Mouse (Mus musculus): ENCODE data around the gene Herc4. TPM values are rescaled to one million over a fixed set of nuclear protein-coding genes. Genes with fewer than 3 reads are reported as not detected.

Herc4 gene
- polyA plus RNA-seq, 1 experiment from 2014 or later = 40.5 TPM

GRCm38 (mm10) chr10:63238090-63238489 is 5.5 kb upstream of the Herc4 start:
- Histone ChIP-seq H3K36me3 (ENCODE audit: insufficient read depth) (no peaks in the 10 kb centered on the region), H3K9me3 (ENCODE audit: low read depth, low read length) (no peaks in the 10 kb centered on the region), H3K4me3 (ENCODE audit: low read depth, low read length) (no peak overlapping the region), H3K27me3 (ENCODE audit: insufficient read depth, low read length) (no peaks in the 10 kb centered on the region), H3K4me1 (ENCODE audit: insufficient read depth) (peaks cover 6% of the 10 kb centered on the region), H3K4me2 (no peak overlapping the region), H3K9ac (no peak overlapping the region), H3K27ac (ENCODE audit: low read depth) (no peak overlapping the region)
- no peak for ATAC-seq (ENCODE audit: insufficient read depth)
- 64% methylated on average over 4 of the region's 4 CpGs for WGBS
- no peak for DNase-seq
- no peak for TF ChIP-seq CTCF (IDR thresholded peaks at IDR 0.05; ENCODE audit: low read depth)

GRCm38 (mm10) chr10:63239848-63240247 is 3.8 kb upstream of the Herc4 start:
- Histone ChIP-seq H3K27ac (ENCODE audit: low read depth) (no peak overlapping the region), H3K4me2 (no peak overlapping the region), H3K4me1 (ENCODE audit: insufficient read depth) (peaks cover 6% of the 10 kb centered on the region), H3K9me3 (ENCODE audit: low read depth, low read length) (no peaks in the 10 kb centered on the region), H3K9ac (no peak overlapping the region), H3K4me3 (ENCODE audit: low read depth, low read length) (no peak overlapping the region), H3K36me3 (ENCODE audit: insufficient read depth) (no peaks in the 10 kb centered on the region), H3K27me3 (ENCODE audit: insufficient read depth, low read length) (no peaks in the 10 kb centered on the region)
- no peak for TF ChIP-seq CTCF (IDR thresholded peaks at IDR 0.05; ENCODE audit: low read depth)
- 77% methylated on average over 2 of the region's 2 CpGs for WGBS
- DNase-seq = no peak
- no peak for ATAC-seq (ENCODE audit: insufficient read depth)

DNA sequence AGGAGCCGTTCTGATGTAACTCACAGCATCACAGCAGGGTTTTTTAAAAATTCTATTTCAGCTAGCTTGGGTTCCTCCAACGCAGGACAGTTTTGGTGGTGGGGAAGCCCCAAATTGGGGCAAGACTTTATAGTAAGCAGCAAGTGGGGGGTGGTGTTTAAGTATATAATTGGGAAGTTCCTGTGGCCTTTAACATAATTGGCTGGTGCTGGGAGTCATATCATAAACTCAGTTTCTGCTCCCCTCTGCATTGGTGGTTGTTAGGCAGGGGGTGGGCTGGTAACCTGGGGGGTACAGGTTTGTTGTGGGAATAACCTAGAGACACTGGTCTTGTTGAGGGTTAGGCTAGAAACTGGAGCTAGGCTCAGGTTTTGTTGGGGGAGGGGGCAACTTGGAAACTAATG is 2.7 kb upstream of the Herc4 start:
- ATAC-seq (ENCODE audit: insufficient read depth) = no peak
- peaks cover 6% of the 10 kb centered on the region for H3K4me1 ChIP-seq (ENCODE audit: insufficient read depth)
- 66% methylated on average over 2 of the region's 2 CpGs for WGBS

DNA sequence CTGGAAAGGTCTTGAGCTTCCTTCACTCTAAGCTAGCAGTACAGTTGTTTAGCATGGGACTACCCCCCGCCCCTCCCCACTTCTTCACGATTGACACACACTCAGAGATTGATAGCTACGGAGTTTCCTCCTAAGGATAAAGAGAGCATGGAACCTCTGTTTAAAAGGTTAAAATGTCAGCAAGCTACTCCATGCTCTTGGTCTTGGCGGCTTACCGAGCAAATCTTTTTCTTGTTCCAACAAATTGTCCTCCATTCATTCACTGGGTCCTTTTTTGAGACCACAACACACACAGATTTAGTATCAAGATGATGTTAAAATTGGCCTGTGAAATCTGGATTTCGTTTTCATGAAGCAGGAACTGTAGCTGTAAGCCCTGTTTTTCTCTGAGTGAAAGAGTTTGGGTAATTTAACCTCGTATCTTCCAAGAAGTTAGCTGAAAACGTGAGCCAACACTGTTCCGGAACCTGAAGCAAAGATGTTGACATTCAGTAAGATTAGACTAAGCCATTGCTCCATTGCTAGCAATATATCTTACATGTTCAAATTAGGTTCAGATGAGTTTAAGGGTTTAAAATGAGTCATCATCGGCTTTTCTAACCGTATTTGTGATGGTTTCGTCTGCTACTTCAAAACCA is 693 bp upstream of the Herc4 start:
- ATAC-seq (ENCODE audit: insufficient read depth) (no peak), DNase-seq (peak; percentile 6)
- Histone ChIP-seq H3K9ac (peak overlapping the region; percentile 58), H3K4me2 (peak overlapping the region; percentile 74), H3K27ac (ENCODE audit: low read depth) (0 out of 2 replicates have a peak overlapping the region, but pooled peaks have one; percentile 24), H3K27me3 (ENCODE audit: insufficient read depth, low read length) (no peaks in the 10 kb centered on the region), H3K4me1 (ENCODE audit: insufficient read depth) (peaks cover 6% of the 10 kb centered on the region), H3K36me3 (ENCODE audit: insufficient read depth) (0 out of 2 replicates have a peak, but pooled peaks cover 9% of the 10 kb centered on the region), H3K9me3 (ENCODE audit: low read depth, low read length) (no peaks in the 10 kb centered on the region), H3K4me3 (ENCODE audit: low read depth, low read length) (peak overlapping the region; percentile 98)
- WGBS = 18% methylated on average over 12 of the region's 12 CpGs
- TF ChIP-seq CTCF (IDR thresholded peaks at IDR 0.05; ENCODE audit: low read depth) = no peak

More for the DNA sequence above, 2.7 kb upstream of the Herc4 start:
- H3K9ac ChIP-seq = no peak overlapping the region
- H3K4me2 ChIP-seq = no peak overlapping the region
- no peak for DNase-seq
- no peak overlapping the region for H3K4me3 ChIP-seq (ENCODE audit: low read depth, low read length)
- H3K27me3 ChIP-seq (ENCODE audit: insufficient read depth, low read length) = no peaks in the 10 kb centered on the region
- 0 out of 2 replicates have a peak, but pooled peaks cover 4% of the 10 kb centered on the region for H3K36me3 ChIP-seq (ENCODE audit: insufficient read depth)
- no peaks in the 10 kb centered on the region for H3K9me3 ChIP-seq (ENCODE audit: low read depth, low read length)
- no peak overlapping the region for H3K27ac ChIP-seq (ENCODE audit: low read depth)
- TF ChIP-seq CTCF (IDR thresholded peaks at IDR 0.05; ENCODE audit: low read depth) = no peak

DNA sequence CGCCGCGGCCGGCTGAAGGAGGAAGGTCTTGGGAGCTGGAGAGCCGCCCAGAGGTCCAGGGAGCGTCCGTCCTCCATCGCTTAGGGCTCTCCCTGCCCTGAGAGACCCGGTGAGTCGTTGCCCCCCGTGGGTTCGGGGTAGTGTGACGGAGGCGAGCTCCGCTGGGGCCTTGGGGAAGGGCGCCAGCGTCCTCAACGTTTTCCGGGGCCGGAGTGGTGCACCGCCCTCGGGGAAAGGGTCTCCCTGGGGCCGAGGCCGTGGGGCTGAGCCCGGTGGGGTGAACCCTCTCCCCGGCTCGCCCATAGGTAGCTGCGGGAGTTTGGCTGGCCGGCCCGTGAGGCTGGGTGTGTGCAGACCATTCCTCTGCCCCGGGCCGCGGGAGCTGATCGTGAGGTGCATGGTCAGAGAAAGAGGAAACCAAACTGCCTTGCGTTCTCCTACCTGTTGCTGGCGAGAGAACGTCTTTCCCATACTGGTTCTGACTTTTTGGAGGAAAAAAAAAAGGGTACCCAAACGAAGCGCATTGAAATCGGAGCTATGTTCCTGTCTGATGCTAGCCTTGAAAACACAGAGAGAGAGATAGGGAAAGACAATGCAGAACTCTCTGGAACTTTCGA is 553 bp downstream of the Herc4 start:
- TF ChIP-seq CTCF (IDR thresholded peaks at IDR 0.05; ENCODE audit: low read depth) = no peak
- Histone ChIP-seq H3K4me3 (ENCODE audit: low read depth, low read length) (peak overlapping the region; percentile 98), H3K9me3 (ENCODE audit: low read depth, low read length) (no peaks in the 10 kb centered on the region), H3K4me1 (ENCODE audit: insufficient read depth) (peaks cover 6% of the 10 kb centered on the region), H3K36me3 (ENCODE audit: insufficient read depth) (0 out of 2 replicates have a peak, but pooled peaks cover 9% of the 10 kb centered on the region), H3K9ac (peak overlapping the region; percentile 97), H3K4me2 (peak overlapping the region; percentile 65), H3K27me3 (ENCODE audit: insufficient read depth, low read length) (no peaks in the 10 kb centered on the region), H3K27ac (ENCODE audit: low read depth) (peak overlapping the region; percentile 99)
- DNase-seq = no peak
- peak; percentile 86 for ATAC-seq (ENCODE audit: insufficient read depth)
- WGBS = 1% methylated on average over 41 of the region's 41 CpGs

- WGBS = 12% methylated on average over 5 of the region's 5 CpGs
- TF ChIP-seq CTCF (IDR thresholded peaks at IDR 0.05; ENCODE audit: low read depth) = peak; percentile 52
- peak overlapping the region; percentile 97 for H3K9ac ChIP-seq
- no peaks in the 10 kb centered on the region for H3K9me3 ChIP-seq (ENCODE audit: low read depth, low read length)
- peak overlapping the region; percentile 99 for H3K27ac ChIP-seq (ENCODE audit: low read depth)
- peak; percentile 76 for DNase-seq
- H3K27me3 ChIP-seq (ENCODE audit: insufficient read depth, low read length) = no peaks in the 10 kb centered on the region
- no peak for ATAC-seq (ENCODE audit: insufficient read depth)
- H3K36me3 ChIP-seq (ENCODE audit: insufficient read depth) = 0 out of 2 replicates have a peak, but pooled peaks cover 10% of the 10 kb centered on the region
- H3K4me2 ChIP-seq = peak overlapping the region; percentile 65
- peak overlapping the region; percentile 98 for H3K4me3 ChIP-seq (ENCODE audit: low read depth, low read length)
- peaks cover 6% of the 10 kb centered on the region for H3K4me1 ChIP-seq (ENCODE audit: insufficient read depth)
Observed at GRCm38 (mm10) chr10:63244746-63245145, 1.1 kb downstream of the Herc4 start.

GRCm38 (mm10) chr10:63245846-63246245 is 2.2 kb downstream of the Herc4 start:
- H3K9me3 ChIP-seq (ENCODE audit: low read depth, low read length) = no peaks in the 10 kb centered on the region
- WGBS = 96% methylated on average over 3 of the region's 3 CpGs
- TF ChIP-seq CTCF (IDR thresholded peaks at IDR 0.05; ENCODE audit: low read depth) = no peak
- ATAC-seq (ENCODE audit: insufficient read depth) (no peak), DNase-seq (no peak)
- peaks cover 6% of the 10 kb centered on the region for H3K4me1 ChIP-seq (ENCODE audit: insufficient read depth)
- H3K27ac ChIP-seq (ENCODE audit: low read depth) = no peak overlapping the region
- H3K4me3 ChIP-seq (ENCODE audit: low read depth, low read length) = no peak overlapping the region
- peaks cover 21% of the 10 kb centered on the region for H3K36me3 ChIP-seq (ENCODE audit: insufficient read depth)
- H3K4me2 ChIP-seq = no peak overlapping the region
- H3K27me3 ChIP-seq (ENCODE audit: insufficient read depth, low read length) = no peaks in the 10 kb centered on the region
- H3K9ac ChIP-seq = no peak overlapping the region

All from lung, embryonic 14.5 days (tissue).